ENCODE assay signal across 10 mouse cellular contexts in genomic region chr14:117849591-117850505, GRCm38 (mm10).
"Had no signal": no experiment of that assay in that cellular context is flagged by ENCODE, and none has a peak within 500 bp of the region (broad histone marks: within the 10 kb centered on the region; RNA-seq: fewer than 3 reads in every experiment).

No protein-coding gene starts in this region.

- H3K9me3 ChIP-seq: intestine, embryonic 15.5 days; limb, embryonic 13.5 days; midbrain, embryonic 13.5 days; neural tube, embryonic 15.5 days had no signal

- H3K4me1 ChIP-seq: intestine, embryonic 15.5 days; limb, embryonic 13.5 days; midbrain, embryonic 13.5 days; neural tube, embryonic 15.5 days had no signal

- H3K4me3 ChIP-seq: intestine, embryonic 15.5 days; limb, embryonic 13.5 days; midbrain, embryonic 13.5 days; myocyte; neural tube, embryonic 15.5 days had no signal

- H3K27me3 ChIP-seq: intestine, embryonic 15.5 days; limb, embryonic 13.5 days; midbrain, embryonic 13.5 days; neural tube, embryonic 15.5 days had no signal

- H3K9ac ChIP-seq: intestine, embryonic 15.5 days; limb, embryonic 13.5 days; liver, embryonic 14.5 days; midbrain, embryonic 13.5 days; neural tube, embryonic 15.5 days had no signal

- H3K36me3 ChIP-seq: intestine, embryonic 15.5 days; limb, embryonic 13.5 days; midbrain, embryonic 13.5 days; neural tube, embryonic 15.5 days had no signal

- ATAC-seq: intestine, embryonic 15.5 days; midbrain, embryonic 13.5 days had no signal

- H3K27ac ChIP-seq: intestine, embryonic 15.5 days; limb, embryonic 13.5 days; liver, embryonic 14.5 days; midbrain, embryonic 13.5 days; neural tube, embryonic 15.5 days had no signal

- H3K4me2 ChIP-seq: intestine, embryonic 15.5 days; limb, embryonic 13.5 days; midbrain, embryonic 13.5 days; neural tube, embryonic 15.5 days had no signal

- DNase-seq: kidney, adult 18-20 months; kidney, postnatal 10 days; left cerebral cortex, postnatal 4 days; thymus, postnatal 4 days had no signal
